Mouse (Mus musculus) activated CD4-positive, CD25-positive, alpha-beta regulatory T cell, adult 4 months (primary cell): ENCODE data around the gene Coro2b. TPM values are rescaled to one million over a fixed set of nuclear protein-coding genes. Genes with fewer than 3 reads are reported as not detected.

ENCODE experiments used
- ATAC-seq: one replicate; pipeline ENCODE4 v1.8.0; 2017
- polyA plus RNA-seq, 2 experiments: library from polyadenylated mRNA; unstranded; fragments of 100-300 nt; shearing (Covaris generic); gene quantifications; one replicate each; pipeline ENCODE4 v1.2.1; 2017

The Coro2b gene
- 1 to 10 TPM in 1 of 2 experiments, under 1 TPM in 1; 0.45 to 2.5 TPM for polyA plus RNA-seq

DNA sequence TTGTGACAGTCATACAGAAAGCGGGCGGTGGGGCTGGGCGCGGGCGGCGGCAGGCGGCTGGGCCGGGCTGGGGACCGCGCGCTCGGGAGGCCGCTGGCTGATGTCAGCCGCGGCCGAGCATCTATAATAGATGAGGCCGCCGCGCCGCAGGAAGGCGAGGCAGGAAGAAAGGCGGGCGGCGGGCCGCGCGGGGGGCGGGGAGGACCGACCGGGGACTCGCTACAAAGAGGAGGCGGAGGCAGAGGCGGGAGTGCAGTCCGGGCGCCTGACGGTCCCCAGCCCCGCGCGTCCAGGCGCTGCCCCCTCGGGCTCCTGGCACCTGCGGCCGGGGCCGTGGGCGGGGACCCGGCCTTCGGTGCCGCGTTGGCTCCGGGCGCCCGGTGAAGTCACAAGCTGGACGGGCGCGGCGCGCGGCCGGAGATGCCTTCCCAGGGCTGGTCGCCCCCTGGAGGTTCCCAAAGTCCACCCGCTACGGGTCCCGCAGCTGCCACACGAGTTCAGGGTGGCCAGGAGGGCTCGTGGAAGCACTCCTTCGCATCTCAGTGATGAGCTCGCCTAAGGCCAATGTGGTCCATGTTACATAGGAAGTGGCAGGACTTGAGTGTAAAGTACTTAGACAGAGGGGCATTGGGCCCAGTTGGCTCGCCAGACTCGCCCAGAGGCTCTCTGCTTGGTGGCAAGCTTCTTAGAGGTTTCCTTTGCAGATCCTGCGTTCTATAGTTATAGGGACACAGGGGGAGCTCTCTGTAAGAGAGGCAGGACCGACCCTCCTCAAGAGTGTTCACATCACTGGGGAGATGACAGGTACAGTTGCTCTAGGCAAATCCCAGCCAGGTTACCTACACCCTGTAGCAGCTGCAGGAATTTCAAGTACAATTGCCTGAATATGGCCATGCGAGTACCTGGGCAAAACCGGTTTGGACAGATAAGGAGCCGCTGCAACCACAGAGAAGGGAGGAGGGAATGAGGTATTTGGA, at the start of gene Coro2b:
Gene Coro2b (minus strand): TSS at position 390 of the 977 bp plus-strand sequence.
- peak; percentile 14 for ATAC-seq

DNA sequence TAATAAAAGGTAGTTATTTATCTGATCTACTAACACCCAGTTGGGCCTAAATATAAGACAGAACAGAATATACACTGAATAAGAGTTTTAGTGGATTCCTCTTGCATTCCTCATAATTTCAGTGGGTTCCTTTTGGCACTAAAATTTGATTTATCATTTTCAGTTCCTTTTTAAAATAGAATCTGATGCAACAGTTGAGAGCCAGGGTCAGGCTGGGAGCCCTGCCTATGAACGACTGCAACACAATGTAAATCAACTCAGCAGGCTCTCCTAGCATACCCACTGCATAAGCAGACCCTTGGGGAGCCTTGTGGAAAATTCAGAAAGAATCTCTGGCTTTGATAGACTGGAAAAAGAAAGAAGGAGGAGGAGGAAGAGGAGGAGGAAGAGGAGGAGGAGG, 40.7 kb upstream of the Coro2b start:
- ATAC-seq, result no peak

DNA sequence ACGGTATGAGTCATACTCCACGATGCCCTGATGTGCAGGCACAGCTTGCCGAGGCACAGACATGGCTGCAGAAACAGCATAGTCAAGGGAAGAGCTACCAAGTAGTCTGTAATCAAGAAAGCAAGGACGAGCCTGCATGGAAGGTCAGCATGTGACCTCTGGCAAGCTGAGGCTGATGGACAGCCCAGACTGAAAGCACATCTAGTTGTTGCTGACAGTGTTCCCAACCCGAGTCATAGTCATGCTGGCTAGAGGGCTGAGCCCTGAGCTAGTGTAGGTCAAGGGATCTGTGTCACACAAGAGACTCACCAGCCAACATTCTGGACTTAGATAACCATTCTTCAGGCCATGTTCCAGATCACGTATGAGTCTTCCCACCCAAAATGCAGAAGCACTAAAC, 32.3 kb upstream of the Coro2b start:
- no peak for ATAC-seq

DNA sequence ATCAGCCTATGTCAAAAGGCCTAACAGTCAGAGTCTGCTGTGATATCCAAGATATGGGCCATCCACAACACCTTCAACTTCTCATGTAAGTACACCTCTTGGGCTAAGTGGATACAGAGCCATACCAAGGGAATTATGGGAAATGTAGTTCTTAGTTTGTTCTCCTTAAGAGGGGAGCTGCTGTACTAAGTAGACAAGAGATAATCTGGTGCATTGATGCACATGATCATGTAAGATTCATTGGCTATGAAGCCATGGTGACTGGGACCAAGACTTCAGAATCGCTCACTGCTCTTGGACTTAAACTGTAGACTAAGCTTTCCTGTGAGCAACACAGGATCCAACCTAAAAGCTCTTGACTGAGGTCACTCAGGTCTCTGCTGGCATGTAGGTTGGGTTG, 31.0 kb upstream of the Coro2b start:
- ATAC-seq, result no peak

DNA sequence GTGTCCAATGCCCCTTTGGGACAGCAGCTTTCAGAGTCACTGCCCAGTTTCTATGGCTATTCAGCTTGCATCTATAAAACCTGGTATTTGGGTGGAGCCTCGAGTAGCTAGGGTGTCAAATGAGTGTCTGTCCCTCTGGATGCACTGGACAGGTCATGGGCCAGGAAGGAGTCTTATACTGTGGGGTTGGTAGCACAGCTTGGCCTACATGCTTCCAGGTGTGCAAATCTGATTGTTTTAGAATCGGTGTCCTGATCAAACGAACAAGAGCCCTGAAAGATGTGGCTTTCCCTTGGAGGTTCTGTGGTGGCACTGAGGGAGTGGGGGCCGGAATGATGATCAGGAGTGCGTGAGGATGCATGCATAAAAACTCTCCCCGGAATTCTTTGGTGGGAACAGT, 25.4 kb upstream of the Coro2b start:
- no peak for ATAC-seq

DNA sequence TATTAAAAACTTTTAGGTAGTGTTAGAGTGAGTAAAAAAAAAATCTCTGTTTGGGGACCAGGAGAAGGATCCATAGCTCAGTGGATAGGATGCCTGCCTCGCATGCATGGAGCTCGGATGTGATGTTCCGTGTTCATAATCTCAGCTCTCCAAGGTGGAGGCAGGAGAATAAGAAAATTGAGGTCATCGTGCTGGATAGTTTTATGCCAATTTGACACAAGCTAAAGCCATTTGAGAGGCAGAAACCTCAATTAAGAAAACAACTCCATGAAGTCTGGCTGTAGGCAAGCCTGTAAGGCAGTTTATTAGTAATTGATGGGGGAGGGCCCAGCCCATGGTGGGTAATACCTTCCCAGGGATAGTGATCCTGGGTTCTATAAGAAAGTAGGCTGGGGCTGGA, 23.6 kb upstream of the Coro2b start:
- no peak for ATAC-seq

DNA sequence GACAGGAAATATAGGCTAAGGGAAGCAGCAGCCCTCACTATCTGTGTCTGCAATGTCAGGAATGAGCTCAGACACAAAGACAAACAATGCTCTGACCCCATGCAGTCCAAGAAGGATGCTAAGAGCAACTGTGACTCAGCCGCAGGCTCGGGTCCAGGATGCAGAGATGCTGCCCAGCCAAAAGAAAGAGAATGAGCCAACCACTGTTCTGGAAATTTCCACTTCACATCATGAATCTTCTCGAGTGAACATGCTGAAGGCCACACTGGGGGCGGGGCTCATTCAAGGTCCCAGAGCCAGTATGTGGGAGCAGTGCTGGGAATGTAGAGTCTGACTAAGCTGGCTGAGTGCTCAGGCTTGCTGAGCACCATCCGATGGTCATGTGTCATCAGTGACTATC, 23.2 kb upstream of the Coro2b start:
- ATAC-seq, result no peak

DNA sequence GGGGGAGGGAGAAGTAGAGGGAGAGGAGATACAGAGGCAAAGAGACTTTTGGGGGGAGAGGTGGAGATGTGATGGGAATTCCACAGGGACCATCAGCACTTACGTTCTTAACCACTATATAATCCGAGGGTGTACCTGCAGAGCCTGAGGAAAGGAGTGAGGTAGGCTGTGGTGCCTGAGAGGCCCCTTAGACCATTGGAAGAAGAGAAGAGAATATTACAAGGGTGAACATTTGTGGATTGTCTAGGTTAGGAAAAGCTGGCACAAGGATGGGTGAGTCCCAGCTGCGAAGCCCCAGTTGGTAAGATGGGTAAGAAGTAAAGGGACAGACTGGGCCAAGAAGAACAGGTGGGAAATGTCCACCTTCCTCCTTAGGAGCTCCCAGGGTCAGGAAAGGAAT, 22.6 kb upstream of the Coro2b start:
- no peak for ATAC-seq

DNA sequence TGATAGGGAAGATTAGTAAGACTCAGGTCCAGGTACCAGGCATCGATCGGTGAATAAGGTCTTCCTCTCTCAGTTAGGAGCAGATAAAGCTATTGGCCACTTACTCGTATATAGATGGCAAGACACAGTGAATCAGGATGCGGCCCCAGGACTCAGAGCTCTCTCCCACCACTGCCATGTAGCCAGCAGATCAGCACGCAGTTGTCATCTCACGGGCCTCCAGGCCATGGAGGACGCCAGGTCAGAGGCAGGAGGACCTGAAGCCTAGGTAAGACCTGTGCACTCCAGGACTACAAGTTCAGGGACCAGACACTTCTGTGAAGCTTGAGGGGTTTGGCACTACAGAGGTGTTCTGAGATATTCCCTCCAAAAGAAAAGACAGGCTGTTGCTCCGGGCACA, 21.2 kb upstream of the Coro2b start:
- ATAC-seq, result no peak

DNA sequence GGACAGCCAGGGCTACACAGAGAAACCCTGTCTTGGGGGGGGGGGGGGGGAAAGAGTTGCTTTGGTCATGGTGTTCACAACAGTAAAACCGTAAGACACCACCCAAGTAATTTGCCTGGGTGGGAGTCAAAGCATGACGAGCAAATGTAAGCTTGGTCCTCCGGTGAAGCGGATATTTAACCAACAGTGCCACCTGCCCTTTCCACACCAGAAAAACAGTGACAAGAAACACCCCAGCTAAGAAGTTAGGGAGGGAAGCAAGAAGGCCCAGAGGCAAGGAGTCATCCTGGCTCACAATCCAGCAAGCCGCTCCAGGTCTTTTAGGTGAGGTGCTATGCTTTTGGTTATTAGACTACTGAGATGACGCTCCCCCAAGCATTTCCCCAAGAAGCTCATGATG, 19.9 kb upstream of the Coro2b start:
- ATAC-seq, result no peak

DNA sequence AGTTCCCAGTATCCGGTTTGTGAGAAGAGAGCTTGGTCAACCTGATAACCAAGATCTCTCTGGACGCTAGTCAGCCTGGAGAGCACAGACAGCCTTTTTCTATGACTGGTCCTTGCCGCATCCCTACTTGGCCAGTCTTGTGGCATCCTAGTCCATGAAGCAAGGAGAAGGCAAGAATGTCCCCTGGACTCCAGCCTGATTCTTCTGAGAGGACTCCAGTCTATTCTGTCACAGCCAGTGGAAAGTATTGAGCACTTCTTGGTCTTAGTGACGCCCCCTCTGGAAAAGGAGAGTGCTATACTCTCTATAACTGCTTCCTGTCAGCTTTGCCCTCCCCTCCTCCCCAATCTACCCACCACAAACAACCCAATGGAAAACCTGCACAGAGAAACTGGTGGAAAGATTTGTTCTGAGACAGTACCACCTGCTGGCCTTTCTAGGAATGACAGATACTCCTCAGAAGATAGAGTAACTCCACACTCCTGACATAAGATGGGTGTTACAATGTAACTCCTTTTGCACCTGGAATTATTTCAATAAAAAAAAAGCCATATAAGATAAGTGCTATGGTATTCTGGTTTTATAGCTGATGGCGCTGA, 18.5 kb upstream of the Coro2b start:
- ATAC-seq, result peak; percentile 28

DNA sequence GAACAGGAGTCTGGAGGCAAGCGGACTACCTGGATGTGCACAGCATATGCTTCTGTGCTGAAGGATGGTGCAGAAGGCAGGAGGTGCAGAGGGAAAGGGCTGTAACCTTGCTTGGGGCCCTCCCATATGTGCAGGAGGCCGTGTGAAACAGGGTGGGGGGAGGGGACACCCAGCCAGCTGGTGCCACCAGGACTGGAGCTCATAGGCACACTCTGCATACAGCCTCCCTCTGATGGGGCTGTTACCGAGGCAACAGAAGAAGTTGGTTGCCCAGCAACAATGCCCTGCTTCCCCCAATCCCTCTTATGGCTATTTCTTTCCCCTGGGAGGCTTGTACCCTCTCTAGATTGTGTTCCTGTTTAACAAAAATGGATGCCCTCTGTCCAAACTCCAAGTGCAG, 17.8 kb upstream of the Coro2b start:
- ATAC-seq, result no peak

DNA sequence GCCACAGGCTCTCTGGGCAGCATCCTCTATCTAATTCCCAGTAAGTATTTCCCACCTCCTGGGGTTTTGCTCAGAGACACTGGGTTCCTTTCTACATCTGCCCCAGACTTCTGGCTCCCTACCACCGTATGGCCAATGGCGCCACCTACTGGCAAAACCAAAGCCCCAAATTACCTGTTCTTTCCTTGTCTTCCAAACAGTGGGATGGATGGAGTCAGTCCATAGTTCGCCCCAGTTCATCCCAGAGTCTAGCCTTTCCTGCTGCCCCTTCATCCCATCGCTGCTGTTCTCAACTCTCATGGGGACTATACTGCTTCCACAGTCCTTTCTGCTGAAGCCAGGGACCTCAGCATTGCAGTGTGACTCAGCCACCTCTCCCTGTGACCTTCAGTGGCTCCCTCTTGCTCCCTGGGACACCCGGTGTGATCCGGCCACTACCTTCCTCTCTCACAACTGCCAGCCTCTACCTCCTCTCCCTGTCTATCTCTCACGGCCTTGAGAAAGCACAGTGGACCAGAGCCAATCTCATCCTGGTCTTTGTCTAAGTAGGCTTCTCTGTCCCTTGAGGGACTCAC, 16.6 kb upstream of the Coro2b start:
- ATAC-seq, result no peak

DNA sequence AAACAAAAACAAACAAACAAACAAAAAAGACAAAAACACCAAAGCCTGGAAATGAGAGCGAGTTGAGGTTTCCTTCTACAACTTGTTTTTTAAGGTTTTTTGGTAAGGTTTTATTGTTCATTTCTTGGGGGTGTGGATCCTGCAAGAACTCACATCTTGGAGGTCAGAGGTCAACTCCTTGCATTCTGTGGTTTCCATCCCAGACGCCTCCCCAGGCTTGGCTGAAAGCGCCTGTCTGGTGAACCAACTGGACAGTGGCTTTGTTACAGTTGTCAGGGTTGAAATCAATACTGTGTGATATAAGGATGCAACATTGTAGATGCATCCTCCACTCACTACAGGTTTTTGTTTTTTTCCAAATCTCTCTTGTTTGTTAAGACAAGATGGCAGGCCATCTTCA, 14.7 kb upstream of the Coro2b start:
- ATAC-seq, result no peak

DNA sequence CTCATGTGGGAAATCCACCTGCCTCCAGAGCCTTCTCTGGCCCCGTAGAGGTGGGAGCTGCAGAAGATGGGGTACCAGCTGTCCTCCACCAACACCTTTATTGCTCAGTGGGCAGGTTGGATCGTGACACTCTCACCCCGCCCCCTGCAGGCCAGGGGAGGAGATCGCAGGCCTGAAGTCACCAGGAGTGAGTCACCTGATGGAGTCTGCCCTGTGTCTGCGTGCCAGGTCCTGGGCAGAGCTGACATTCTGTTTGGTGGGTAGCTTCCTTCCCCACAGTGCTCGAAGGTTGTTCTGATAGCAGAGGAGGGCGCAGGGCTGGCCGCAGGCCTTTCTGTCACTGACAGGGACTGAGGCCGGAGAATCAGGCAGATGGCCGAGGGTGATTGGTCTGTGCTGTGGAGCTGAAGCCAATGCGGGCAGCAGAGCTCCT, 13.8 kb upstream of the Coro2b start:
- peak; percentile 66 for ATAC-seq

DNA sequence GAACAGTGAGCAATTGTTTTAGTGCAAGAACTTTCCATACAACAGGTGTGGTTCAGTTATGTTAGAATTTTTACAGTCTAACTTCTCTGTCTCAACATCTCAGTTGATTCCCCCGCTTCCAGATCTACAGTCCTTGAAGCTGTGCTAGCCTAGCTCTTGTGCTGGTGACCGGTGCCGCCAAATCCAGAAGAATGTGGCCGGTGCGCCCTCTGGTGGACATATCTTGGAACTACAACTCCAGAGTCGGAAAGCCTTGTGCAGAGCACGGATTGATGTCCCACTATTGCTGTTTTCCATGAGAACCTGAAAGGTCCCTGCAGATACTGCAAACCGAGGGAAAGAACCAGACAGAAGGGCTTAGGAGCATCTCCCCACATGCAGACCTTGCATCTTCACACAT, 13.0 kb upstream of the Coro2b start:
- no peak for ATAC-seq

DNA sequence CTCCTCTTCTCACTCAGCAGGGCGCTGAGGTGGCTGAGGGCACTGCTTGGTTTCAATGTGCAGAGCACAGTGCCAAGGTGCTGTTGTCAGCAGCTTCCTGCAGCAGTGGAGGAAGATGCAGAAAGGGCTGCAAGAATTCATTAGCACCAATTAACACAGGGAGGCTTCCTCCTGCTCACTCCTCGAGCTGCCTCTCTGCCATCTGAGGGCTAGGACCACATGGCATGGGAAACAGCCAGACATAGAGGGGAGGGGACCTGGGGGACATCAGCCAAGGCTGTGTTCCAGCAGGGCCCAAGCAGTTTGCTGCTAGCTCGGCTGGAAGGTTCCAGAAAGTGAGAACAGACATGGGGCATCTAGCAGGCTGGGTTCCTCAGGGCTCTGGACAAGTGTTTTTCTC, 10.6 kb upstream of the Coro2b start:
- ATAC-seq, result no peak

DNA sequence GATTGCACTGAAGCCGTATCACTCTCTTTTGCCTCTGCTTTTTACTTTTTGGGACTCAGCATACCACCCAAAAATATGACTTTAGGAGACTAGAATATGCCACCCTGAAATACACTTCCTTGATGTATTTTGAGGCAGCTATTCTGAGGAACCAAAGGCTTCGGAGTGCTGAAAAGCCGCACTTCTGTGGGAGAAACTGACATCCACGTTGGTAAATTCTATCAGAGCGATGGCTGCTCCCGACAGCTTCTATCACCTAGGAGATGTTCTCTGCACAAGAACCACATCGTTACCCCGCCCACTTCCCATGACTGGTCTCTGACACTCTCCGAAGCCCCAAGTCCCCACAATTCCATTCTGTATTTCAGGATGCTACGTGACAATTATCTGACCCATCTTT, 8.0 kb upstream of the Coro2b start:
- ATAC-seq, result no peak

DNA sequence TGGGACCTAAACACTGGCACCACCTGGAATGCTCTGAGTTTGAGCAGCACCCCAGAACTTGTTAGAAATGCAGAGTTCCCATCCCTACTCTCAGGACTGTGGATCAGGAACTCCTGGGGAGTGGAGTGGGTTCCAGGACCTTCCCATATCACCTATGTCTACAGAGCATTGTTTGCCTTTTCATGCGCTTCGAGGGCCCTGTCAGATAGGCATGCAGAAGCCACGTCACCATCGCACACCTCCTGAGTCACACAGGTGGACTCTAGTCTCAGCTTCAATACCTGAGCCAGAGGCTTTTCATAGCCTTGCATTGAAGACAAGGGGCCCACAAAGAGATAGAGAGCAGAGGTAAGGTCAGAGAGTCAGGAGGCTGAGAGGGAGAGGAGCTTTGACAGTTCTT, 7.0 kb upstream of the Coro2b start:
- ATAC-seq, result no peak

DNA sequence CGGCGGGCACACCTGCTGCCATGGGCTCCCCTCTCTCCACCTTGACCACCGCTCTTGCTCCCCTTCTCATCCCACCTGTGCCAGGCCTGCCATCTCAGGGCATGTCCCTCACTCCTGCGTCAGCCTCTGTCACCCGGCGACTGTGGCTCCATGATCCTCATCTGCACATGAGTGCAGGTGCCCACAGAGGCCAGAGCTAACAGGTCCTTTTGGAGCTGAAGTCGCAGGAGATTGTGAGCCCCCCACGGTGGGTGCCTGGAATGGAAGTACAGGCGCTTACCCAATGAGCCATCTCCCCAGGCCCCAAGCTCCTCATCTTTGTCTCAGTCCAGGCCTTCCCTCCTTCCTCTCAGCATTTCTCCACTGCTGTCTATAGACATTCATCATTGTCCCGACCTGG, 4.8 kb upstream of the Coro2b start:
- no peak for ATAC-seq

DNA sequence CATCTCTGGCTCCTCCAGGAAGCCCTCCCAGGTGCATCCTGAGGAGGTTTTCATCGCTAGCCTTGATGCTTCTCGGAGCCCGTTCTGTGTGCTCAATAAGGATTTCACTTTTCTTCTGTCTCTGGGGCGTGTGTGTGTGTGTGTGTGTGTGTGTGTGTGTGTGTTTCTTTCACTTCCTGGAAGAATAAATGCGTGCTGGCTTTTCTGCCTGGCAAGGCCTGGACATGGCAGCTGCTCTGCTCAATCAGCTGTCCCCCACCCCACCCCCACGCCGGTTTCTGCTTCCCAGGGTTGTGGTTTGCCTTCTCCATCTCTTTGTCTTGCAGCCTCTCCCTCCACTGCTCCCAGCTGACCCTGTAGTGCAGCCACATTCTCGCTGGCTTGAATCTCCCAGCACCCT, 4.3 kb upstream of the Coro2b start:
- ATAC-seq, result no peak

DNA sequence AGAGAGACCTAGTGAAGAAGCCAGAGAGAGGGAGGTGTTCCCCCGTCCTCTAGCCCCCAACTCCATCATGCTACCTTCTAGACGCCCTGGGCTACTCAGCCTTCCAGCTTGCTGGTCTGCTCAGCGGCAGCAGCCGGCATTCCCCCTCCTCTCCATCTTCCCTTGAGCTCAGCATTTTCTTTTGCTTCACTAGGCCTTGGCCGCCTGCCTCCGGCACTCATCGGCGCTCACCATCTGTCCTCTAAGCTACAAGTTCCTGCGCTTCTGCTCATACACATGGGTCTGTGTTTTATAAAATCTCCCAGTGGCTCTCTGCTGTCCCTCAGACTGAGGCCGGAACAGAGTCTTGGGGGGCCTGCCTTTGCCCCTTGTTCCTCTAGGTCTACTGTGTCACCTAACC, 3.9 kb upstream of the Coro2b start:
- no peak for ATAC-seq

DNA sequence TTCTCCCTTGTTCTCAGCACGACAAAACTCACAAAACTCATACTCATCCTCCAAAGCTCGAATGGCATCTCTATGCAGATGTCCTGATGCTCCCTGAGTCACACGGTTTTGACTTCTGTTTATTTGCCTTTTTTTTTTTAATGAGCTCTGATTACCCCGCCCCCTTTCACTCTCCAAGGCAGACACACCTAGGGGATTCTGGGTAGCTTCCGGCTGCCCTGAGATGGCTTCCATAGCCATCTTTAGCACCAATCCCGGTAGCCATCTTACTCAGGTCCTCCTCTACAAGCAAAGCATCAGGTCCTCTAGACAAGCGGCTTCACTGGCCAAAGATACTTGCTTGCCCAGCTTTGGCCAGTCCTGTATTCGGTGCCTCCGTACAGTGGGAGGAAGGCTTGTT, 3.3 kb upstream of the Coro2b start:
- no peak for ATAC-seq

DNA sequence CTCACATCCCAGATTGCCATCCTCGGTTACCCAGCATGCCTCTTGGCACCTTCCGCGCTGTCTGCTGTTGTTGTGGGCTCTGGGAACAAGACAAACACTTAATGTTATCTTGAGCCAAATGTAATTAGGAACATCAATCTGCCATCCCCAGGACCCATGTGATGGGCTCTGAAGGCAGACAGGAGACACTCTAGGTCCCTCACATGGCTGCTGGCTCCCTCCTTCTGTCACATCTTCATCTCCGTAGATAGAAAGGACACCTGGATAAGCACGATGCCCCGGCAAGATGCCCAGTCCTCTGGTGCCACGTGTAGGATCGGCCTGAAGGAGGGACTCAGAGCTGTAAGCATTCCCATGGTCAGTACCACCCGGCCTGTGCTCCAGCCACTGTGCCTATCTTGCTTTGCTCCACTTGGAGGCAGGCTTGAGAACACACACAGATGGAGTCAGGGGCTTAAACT, 2.4 kb upstream of the Coro2b start:
- ATAC-seq, result no peak
